Mouse (Mus musculus) erythroblast, embryonic 14.5 days (primary cell): ENCODE results near the gene Asxl1.

Source experiments
- GATA1 ChIP-seq: IDR thresholded peaks from 2 replicates; pipeline ENCODE4 v1.6.1; 2012; ENCODE audit warnings: low read length, inconsistent platforms, mixed read lengths
- TAL1 ChIP-seq: IDR thresholded peaks from 3 replicates; pipeline ENCODE4 v1.6.1; 2012; ENCODE audit warnings: low read length, inconsistent platforms, mixed read lengths

DNA sequence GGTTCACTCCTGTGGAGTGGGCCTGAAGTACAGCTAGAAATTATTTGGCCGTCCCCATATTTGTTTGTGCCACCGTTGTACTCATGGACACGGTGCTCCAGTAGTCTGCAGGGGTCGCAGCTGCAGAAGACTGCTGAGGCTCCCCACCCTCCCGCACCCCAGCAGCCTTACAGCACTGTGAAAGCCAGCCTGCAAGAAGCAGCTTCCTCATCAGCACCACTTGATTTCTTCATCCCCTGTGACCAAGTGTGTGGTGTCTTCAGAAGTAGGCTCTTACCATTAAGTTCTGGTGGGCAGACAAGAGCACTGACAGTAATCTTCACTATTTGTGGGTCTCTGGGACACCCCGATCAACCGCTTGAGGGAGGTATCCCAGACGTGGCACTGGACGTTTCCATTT is 32.7 kb upstream of the Asxl1 start:
- TF ChIP-seq TAL1 (no peak), GATA1 (no peak)
